Mouse (Mus musculus) neutrophil, adult 59 days (primary cell): ENCODE results near the gene Pold4. TPM values are rescaled to one million over a fixed set of nuclear protein-coding genes. Genes with fewer than 3 reads are reported as not detected.

ENCODE experiments used
- total RNA-seq, 2 experiments: library from RNA; stranded (reverse); gene quantifications; 1 replicate in 1 of 2; 2 replicates in 1 of 2; pipeline ENCODE4 v1.2.4; 2023

Pold4 gene
- 10 to 100 TPM; 53.1 to 57.3 TPM for total RNA-seq

GRCm38 (mm10) chr19:4231253-4232185 lies at the start of gene Pold4:
Gene Pold4, plus strand, starts transcription at chr19:4231899.

GRCm38 (mm10) chr19:4190831-4191334 lies 40.8 kb upstream of the Pold4 start, which contains the start of gene Tbc1d10c:
Gene Tbc1d10c, minus strand, starts transcription at chr19:4191284.

GRCm38 (mm10) chr19:4191528-4192250 lies 40.0 kb upstream of the Pold4 start, which contains the start of gene Ppp1ca:
Gene Ppp1ca, plus strand, starts transcription at chr19:4192065.

GRCm38 (mm10) chr19:4201291-4201909 lies 30.3 kb upstream of the Pold4 start, which contains the start of gene Rad9a:
Gene Rad9a, minus strand, starts transcription at chr19:4201662.

GRCm38 (mm10) chr19:4214071-4214770 lies 17.5 kb upstream of the Pold4 start, which contains the start of the genes Clcf1 and AC109138.7:
Gene Clcf1, plus strand, starts transcription at chr19:4214238.
Gene AC109138.7, plus strand, starts transcription at chr19:4214357.

GRCm38 (mm10) chr19:4268566-4269361 lies 37.1 kb downstream of the Pold4 start, which contains the start of gene Ssh3:
Gene Ssh3, minus strand, starts transcription at chr19:4269180.

GRCm38 (mm10) chr19:4282898-4283553 lies 51.3 kb downstream of the Pold4 start, which contains the start of gene Ankrd13d:
Gene Ankrd13d, minus strand, starts transcription at chr19:4283137.

Other genes with a start within 250 kb of the Pold4 start
- under 1 TPM; 0.53 to 0.88 TPM for gene Acy3, start 245.3 kb upstream of the Pold4 start, total RNA-seq
- not detected for gene Tbx10, start 239.1 kb upstream of the Pold4 start, total RNA-seq
- gene Nudt8, start 231.3 kb upstream of the Pold4 start, total RNA-seq, result 1 to 10 TPM; 4.7 to 4.8 TPM
- 1 to 10 TPM in 1 of 2 experiments, under 1 TPM in 1; 0.33 to 1.0 TPM for gene Gm49405, start 231.3 kb upstream of the Pold4 start, total RNA-seq
- under 1 TPM; 0.57 to 0.73 TPM for gene Doc2g, start 228.6 kb upstream of the Pold4 start, total RNA-seq
- gene Ndufv1, start 219.1 kb upstream of the Pold4 start, total RNA-seq, result 10 to 100 TPM; 68.4 to 70.8 TPM
- gene Gstp1, start 193.9 kb upstream of the Pold4 start, total RNA-seq, result 10 to 100 TPM; 63.6 to 65.3 TPM
- 1 to 10 TPM; 8.2 to 9.4 TPM for gene Gstp2, start 185.9 kb upstream of the Pold4 start, total RNA-seq
- 1 to 10 TPM; 6.6 to 7.7 TPM for gene Gstp3, start 172.3 kb upstream of the Pold4 start, total RNA-seq
- gene Cabp2, start 150.3 kb upstream of the Pold4 start, total RNA-seq, result not detected
- gene Cdk2ap2, start 134.7 kb upstream of the Pold4 start, total RNA-seq, result 100 to 1,000 TPM; 228 to 257 TPM
- 100 to 1,000 TPM; 185 to 192 TPM for gene Pitpnm1, start 131.9 kb upstream of the Pold4 start, total RNA-seq
- gene Aip, start 106.0 kb upstream of the Pold4 start, total RNA-seq, result 100 to 1,000 TPM; 108 TPM
- gene Gpr152, start 92.1 kb upstream of the Pold4 start, total RNA-seq, result under 1 TPM in 1 of 2 experiments, not detected in 1; 0.13 TPM
- under 1 TPM; 0.67 to 0.82 TPM for gene Cabp4, start 87.9 kb upstream of the Pold4 start, total RNA-seq
- 100 to 1,000 TPM; 188 to 219 TPM for gene Coro1b, start 83.3 kb upstream of the Pold4 start, total RNA-seq
- 10 to 100 TPM; 13.8 to 18.6 TPM for gene Ptprcap, start 78.3 kb upstream of the Pold4 start, total RNA-seq
- gene Rps6kb2, start 68.5 kb upstream of the Pold4 start, total RNA-seq, result 10 to 100 TPM; 34.4 to 42.3 TPM
- gene Carns1, start 56.4 kb upstream of the Pold4 start, total RNA-seq, result 10 to 100 TPM; 34.4 to 34.6 TPM
- gene Tbc1d10c, start 40.6 kb upstream of the Pold4 start, total RNA-seq, result 100 to 1,000 TPM; 126 to 134 TPM
- 100 to 1,000 TPM; 433 to 455 TPM for gene Ppp1ca, start 39.8 kb upstream of the Pold4 start, total RNA-seq
- 10 to 100 TPM; 28.4 to 29.8 TPM for gene Rad9a, start 30.2 kb upstream of the Pold4 start, total RNA-seq
- gene Clcf1, start 17.7 kb upstream of the Pold4 start, total RNA-seq, result 1 to 10 TPM; 2.5 to 4.2 TPM
- gene AC109138.7, start 17.5 kb upstream of the Pold4 start, total RNA-seq, result not detected
- 10 to 100 TPM; 28.7 to 35.5 TPM for gene Ssh3, start 37.3 kb downstream of the Pold4 start, total RNA-seq
- 10 to 100 TPM; 33.9 to 37.4 TPM for gene Ankrd13d, start 51.2 kb downstream of the Pold4 start, total RNA-seq
- gene Grk2, start 74.3 kb downstream of the Pold4 start, total RNA-seq, result 100 to 1,000 TPM; 428 to 445 TPM
- 100 to 1,000 TPM in 1 of 2 experiments, 10 to 100 TPM in 1; 98.8 to 114 TPM for gene Kdm2a, start 166.4 kb downstream of the Pold4 start, total RNA-seq
- not detected for gene Rhod, start 207.5 kb downstream of the Pold4 start, total RNA-seq
- under 1 TPM in 1 of 2 experiments, not detected in 1; 0.09 TPM for gene Syt12, start 245.5 kb downstream of the Pold4 start, total RNA-seq